Mouse (Mus musculus) limb, embryonic 11.5 days (tissue): ENCODE results near the gene Serpinb1c. TPM values are rescaled to one million over a fixed set of nuclear protein-coding genes. Genes with fewer than 3 reads are reported as not detected.
"Not testable (repeated sequence)": the region's sequence is repeated elsewhere in the genome, so short reads cannot be mapped to it uniquely, and the experiment has no call there.

Experiments
- ATAC-seq: fragments of 200-750 bp; cut with Nextera tagmentation; 2 replicates; pipeline ENCODE4 v1.8.0; 2017; ENCODE audit warnings: low read depth; ENCODE audit not compliant: insufficient number of reproducible peaks, low FRiP score, low TSS enrichment
- DNase-seq: peaks from one replicate; pipeline ENCODE4 v3.0.0-alpha.2; 2015; ENCODE audit warnings: low spot score
- H3K27ac ChIP-seq: fragments of 300-500 bp; sonication (generic); replicated peaks from 2 replicates; pipeline ENCODE4 v1.5.1; 2014; ENCODE audit warnings: low read depth, mild to moderate bottlenecking, low read length
- H3K27me3 ChIP-seq: fragments of 300-500 bp; sonication (generic); 2 replicates; pipeline ENCODE4 v1.6.1; 2014; ENCODE audit warnings: mild to moderate bottlenecking, low read length, mixed read lengths; ENCODE audit not compliant: control insufficient read depth, insufficient read depth
- H3K36me3 ChIP-seq: fragments of 300-500 bp; sonication (generic); 2 replicates; pipeline ENCODE4 v1.6.1; 2014; ENCODE audit warnings: mild to moderate bottlenecking, low read length, moderate library complexity, mixed read lengths; ENCODE audit not compliant: control insufficient read depth, insufficient read depth
- H3K4me1 ChIP-seq: fragments of 300-500 bp; sonication (generic); 2 replicates; pipeline ENCODE4 v1.6.1; 2014; ENCODE audit warnings: low read length, mixed read lengths; ENCODE audit not compliant: control insufficient read depth, insufficient read depth
- H3K4me2 ChIP-seq: fragments of 300-500 bp; sonication (generic); 2 replicates; pipeline ENCODE4 v1.6.1; 2014; ENCODE audit warnings: low read depth, mild to moderate bottlenecking, moderate library complexity; ENCODE audit not compliant: severe bottlenecking
- H3K4me3 ChIP-seq: fragments of 300-500 bp; sonication (generic); 2 replicates; pipeline ENCODE4 v1.5.1; 2014; ENCODE audit warnings: low read depth, low read length
- H3K9ac ChIP-seq: fragments of 300-500 bp; sonication (generic); 2 replicates; pipeline ENCODE4 v1.6.1; 2014; ENCODE audit warnings: mild to moderate bottlenecking, low read length
- H3K9me3 ChIP-seq: fragments of 300-500 bp; sonication (generic); 2 replicates; pipeline ENCODE4 v1.6.1; 2016; ENCODE audit warnings: low read length; ENCODE audit not compliant: control insufficient read depth
- WGBS: fragments of 180-500 bp; shearing (Covaris S2); extraction: QIAGEN DNeasy Blood & Tissue Kit; methylation state at CpG from one replicate; pipeline ENCODE4 v1.1.7; 2014; 5-methylcytosine and 5-hydroxymethylcytosine counted together
- polyA plus RNA-seq: library from polyadenylated mRNA; unstranded; fragments of >200 nt; fragmentation: Nextera tagmentation; extraction: Ambion mirVana; gene quantifications from 2 replicates; pipeline ENCODE4 v1.2.1, GENCODE M21; 2014

The Serpinb1c gene
- polyA plus RNA-seq, 1 experiment from 2014 or later: not detected

GRCm38 (mm10) chr13:32884755-32885154 is 13.3 kb downstream of the Serpinb1c start:
- no peak overlapping the region for H3K27ac ChIP-seq
- no peak for DNase-seq
- ATAC-seq: no peak
- H3K9ac ChIP-seq: no peak overlapping the region
- no peaks in the 10 kb centered on the region for H3K36me3 ChIP-seq
- no peaks in the 10 kb centered on the region for H3K9me3 ChIP-seq
- no peaks in the 10 kb centered on the region for H3K4me1 ChIP-seq
- H3K4me2 ChIP-seq: no peak overlapping the region
- H3K4me3 ChIP-seq: no peak overlapping the region
- H3K27me3 ChIP-seq: no peaks in the 10 kb centered on the region

GRCm38 (mm10) chr13:32873862-32874261 is 24.1 kb downstream of the Serpinb1c start:
- DNase-seq: no peak
- WGBS: 66% methylated on average over 1 of the region's 1 CpGs
- no peaks in the 10 kb centered on the region for H3K27me3 ChIP-seq
- no peak overlapping the region for H3K4me2 ChIP-seq
- no peaks in the 10 kb centered on the region for H3K4me1 ChIP-seq
- H3K4me3 ChIP-seq: no peak overlapping the region
- no peaks in the 10 kb centered on the region for H3K36me3 ChIP-seq
- H3K27ac ChIP-seq: no peak overlapping the region
- no peak for ATAC-seq
- H3K9ac ChIP-seq: no peak overlapping the region
- H3K9me3 ChIP-seq: no peaks in the 10 kb centered on the region; the same call in 1 of the 2 replicates

DNA sequence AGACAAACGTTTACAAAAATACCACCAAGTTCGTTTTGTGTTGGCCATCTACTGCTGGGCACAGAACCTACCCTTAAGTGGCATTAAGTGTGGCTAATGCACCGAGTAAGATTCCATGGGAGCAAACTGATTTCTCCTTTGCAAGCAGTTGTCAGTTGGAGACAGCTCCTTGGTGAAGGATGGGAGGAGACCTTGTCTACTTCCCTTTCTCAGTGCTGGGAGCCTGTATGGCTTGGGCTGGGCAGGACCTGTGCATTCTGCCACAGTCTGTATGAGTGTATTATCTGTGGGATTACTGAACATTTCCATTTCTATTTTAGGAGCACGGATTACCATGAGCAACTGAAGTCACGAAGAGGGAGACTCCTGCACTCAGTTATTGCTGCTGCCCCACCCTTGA is 29.2 kb downstream of the Serpinb1c start:
- no peaks in the 10 kb centered on the region for H3K27me3 ChIP-seq
- H3K36me3 ChIP-seq: no peaks in the 10 kb centered on the region
- WGBS: 85% methylated on average over 5 of the region's 5 CpGs
- no peak for ATAC-seq
- H3K9me3 ChIP-seq: no peaks in the 10 kb centered on the region
- H3K27ac ChIP-seq: no peak overlapping the region
- no peak for DNase-seq
- no peak overlapping the region for H3K4me2 ChIP-seq
- no peaks in the 10 kb centered on the region for H3K4me1 ChIP-seq
- no peak overlapping the region for H3K4me3 ChIP-seq
- H3K9ac ChIP-seq: no peak overlapping the region

DNA sequence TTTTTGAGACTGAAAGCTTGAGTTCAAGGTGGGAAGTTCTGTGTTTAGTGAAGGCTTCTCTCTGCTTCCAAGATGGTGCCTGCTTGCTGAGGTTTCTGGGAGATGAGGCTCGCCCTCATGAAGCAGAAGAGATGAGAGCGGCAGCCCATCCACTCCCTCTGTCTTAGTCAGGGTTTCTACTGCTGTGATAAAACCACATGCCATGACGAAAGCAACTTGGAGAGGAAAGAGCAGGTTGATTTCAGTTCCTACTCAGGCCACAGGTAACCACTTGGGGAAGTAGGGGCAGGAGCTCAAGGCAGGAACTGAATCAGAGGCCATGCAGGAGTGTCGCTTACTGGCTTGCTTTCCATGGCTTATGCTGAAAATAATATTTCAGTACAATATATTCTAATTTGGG is 29.8 kb downstream of the Serpinb1c start:
- not testable (repeated sequence) for H3K9ac ChIP-seq, H3K9me3 ChIP-seq, DNase-seq, H3K4me3 ChIP-seq, H3K4me1 ChIP-seq, ATAC-seq, H3K27me3 ChIP-seq, H3K4me2 ChIP-seq, H3K36me3 ChIP-seq, H3K27ac ChIP-seq
- 79% methylated on average over 4 of the region's 4 CpGs for WGBS

DNA sequence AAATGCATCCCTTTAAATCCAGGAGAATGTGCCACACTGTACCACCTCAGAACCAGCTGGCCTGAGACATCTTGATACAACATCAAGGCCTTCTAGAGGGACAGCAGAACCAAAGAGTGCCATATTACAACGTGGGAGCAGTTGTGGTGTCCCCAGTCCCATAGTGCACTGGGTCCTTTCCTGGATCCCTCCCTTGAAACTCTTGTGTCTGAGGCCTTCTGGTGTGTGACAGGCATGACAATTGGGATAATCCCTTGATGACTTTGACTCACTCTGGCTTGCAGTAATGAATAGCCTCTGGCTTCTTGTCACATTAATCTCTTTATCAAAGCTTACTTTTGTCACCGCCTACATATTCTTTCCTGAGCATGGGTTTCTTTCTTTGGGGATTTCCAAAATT is 31.0 kb downstream of the Serpinb1c start:
- 74% methylated on average over 2 of the region's 2 CpGs for WGBS

DNA sequence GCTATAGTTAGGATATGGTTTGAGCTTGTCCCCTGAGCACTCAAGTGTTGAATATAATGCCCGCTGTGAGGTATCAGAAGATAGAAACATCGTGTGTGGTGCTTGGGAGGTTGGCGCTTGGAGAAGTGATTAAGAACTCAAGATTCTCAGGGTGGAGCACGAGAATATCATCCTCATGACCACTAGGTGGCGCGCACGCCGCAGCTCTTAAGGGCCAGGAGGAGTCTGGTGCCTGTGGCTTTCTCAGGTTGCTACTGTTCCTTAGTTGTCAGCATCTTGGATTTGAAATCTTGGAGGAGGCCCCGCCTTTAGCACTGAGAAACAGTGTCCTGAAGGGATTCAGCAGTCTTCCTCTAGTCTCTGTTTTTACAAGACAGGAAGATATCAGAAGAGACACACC is 31.5 kb downstream of the Serpinb1c start:
- no peaks in the 10 kb centered on the region for H3K4me1 ChIP-seq
- no peak overlapping the region for H3K4me3 ChIP-seq
- no peaks in the 10 kb centered on the region for H3K27me3 ChIP-seq
- H3K9ac ChIP-seq: no peak overlapping the region
- no peak overlapping the region for H3K4me2 ChIP-seq
- no peaks in the 10 kb centered on the region for H3K36me3 ChIP-seq
- 7% methylated on average over 9 of the region's 9 CpGs for WGBS
- no peak overlapping the region for H3K27ac ChIP-seq
- no peak for ATAC-seq
- DNase-seq: peak; percentile 79
- H3K9me3 ChIP-seq: no peaks in the 10 kb centered on the region

More for the DNA sequence above, 31.0 kb downstream of the Serpinb1c start:
- no peak overlapping the region for H3K9ac ChIP-seq
- H3K27ac ChIP-seq: no peak overlapping the region
- H3K9me3 ChIP-seq: no peaks in the 10 kb centered on the region
- H3K4me3 ChIP-seq: no peak overlapping the region
- ATAC-seq: no peak
- DNase-seq: no peak
- no peaks in the 10 kb centered on the region for H3K4me1 ChIP-seq
- H3K27me3 ChIP-seq: no peaks in the 10 kb centered on the region
- no peak overlapping the region for H3K4me2 ChIP-seq
- no peaks in the 10 kb centered on the region for H3K36me3 ChIP-seq

GRCm38 (mm10) chr13:32865591-32865990 is 32.4 kb downstream of the Serpinb1c start:
- WGBS: 62% methylated on average over 2 of the region's 2 CpGs

DNA sequence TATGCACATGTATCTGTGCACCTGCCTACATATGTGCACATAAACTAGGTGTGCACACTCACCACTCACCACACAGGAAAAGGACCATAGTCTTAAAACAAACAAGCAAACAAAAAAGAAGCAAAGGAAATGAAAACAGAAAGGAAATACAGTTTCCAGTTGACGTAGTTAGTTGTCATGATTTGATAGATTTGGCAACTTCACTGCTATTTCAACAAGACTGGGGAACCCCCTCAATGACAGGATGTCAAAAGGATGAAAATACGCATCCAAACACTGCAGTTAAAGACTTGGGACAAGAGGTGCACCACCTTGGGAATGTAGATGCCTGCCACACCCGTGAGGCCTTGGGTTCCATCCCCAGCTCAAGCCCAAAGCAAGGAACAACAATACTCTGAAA is 33.5 kb downstream of the Serpinb1c start:
- H3K4me3 ChIP-seq, H3K4me1 ChIP-seq, ATAC-seq, H3K4me2 ChIP-seq, H3K36me3 ChIP-seq, H3K9ac ChIP-seq, H3K27ac ChIP-seq, H3K27me3 ChIP-seq, DNase-seq, H3K9me3 ChIP-seq: not testable (repeated sequence)
- 88% methylated on average over 3 of the region's 3 CpGs for WGBS

More at GRCm38 (mm10) chr13:32865591-32865990, 32.4 kb downstream of the Serpinb1c start:
- H3K9ac ChIP-seq: no peak overlapping the region
- no peak for ATAC-seq
- H3K4me3 ChIP-seq: no peak overlapping the region
- H3K36me3 ChIP-seq: no peaks in the 10 kb centered on the region
- H3K27me3 ChIP-seq: no peaks in the 10 kb centered on the region
- no peaks in the 10 kb centered on the region for H3K9me3 ChIP-seq
- no peaks in the 10 kb centered on the region for H3K4me1 ChIP-seq
- H3K4me2 ChIP-seq: no peak overlapping the region
- H3K27ac ChIP-seq: no peak overlapping the region
- DNase-seq: no peak

- Histone ChIP-seq H3K4me3 (no peak overlapping the region), H3K9ac (no peak overlapping the region), H3K4me1 (no peaks in the 10 kb centered on the region), H3K36me3 (no peaks in the 10 kb centered on the region), H3K9me3 (no peaks in the 10 kb centered on the region), H3K27ac (no peak overlapping the region), H3K27me3 (no peaks in the 10 kb centered on the region), H3K4me2 (no peak overlapping the region)
- DNase-seq: no peak
- no peak for ATAC-seq
Measured at GRCm38 (mm10) chr13:32863456-32863855, 34.6 kb downstream of the Serpinb1c start.
